ENCODE assay signal across 12 mouse cellular contexts in the genomic region with DNA sequence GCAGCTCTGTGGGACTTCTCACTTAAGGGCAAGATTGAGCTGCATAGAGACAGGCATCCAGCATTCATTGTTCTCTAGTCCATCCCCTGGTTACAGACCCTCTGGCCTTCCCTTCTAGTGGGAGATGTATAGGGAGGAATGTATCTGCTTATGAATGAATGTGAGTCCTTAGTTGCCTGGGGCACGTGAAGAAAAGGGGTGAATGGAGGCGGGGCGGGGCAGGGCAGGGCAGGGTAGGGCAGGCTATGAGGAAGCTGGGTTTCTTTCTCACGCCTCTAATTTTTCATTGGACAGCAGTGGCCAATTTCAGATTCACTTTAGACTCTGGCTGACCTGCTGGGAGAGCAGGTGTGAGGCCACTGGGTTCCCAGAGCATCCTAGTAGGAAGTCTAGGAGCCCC. TPM values are rescaled to one million over a fixed set of nuclear protein-coding genes. Genes with fewer than 3 reads are reported as not detected.
A peak's percentile ranks its signal among the peaks of the same experiment; 100 is the strongest.
DNase-seq lines count a peak whose midpoint lies in the region; ATAC-seq and TF ChIP-seq lines count a peak whose summit lies in the region.
"Had no signal": no experiment of that assay in that cellular context is flagged by ENCODE, and none has a peak within 500 bp of the region (broad histone marks: within the 10 kb centered on the region; RNA-seq: fewer than 3 reads in every experiment).

No protein-coding gene starts in this region.

- H3K36me3 ChIP-seq in hindbrain, embryonic 10.5 days = no peaks in the 10 kb centered on the region
- H3K36me3 ChIP-seq in neural tube, embryonic 14.5 days (ENCODE audit: control insufficient read depth, insufficient read depth, low read length) = no peaks in the 10 kb centered on the region
- H3K36me3 ChIP-seq in liver, embryonic 12.5 days = no peaks in the 10 kb centered on the region
- H3K36me3 ChIP-seq: embryonic facial prominence, embryonic 13.5 days; limb, embryonic 13.5 days; lung, embryonic 15.5 days had no signal

- peak overlapping the region; percentile 39 for H3K4me3 ChIP-seq in cerebellum, adult 2 months (replicated peaks; ENCODE audit: insufficient read depth, low read depth, low read length)
- H3K4me3 ChIP-seq in hindbrain, embryonic 10.5 days = peak overlapping the region; percentile 51
- H3K4me3 ChIP-seq in neural tube, embryonic 14.5 days (ENCODE audit: low read depth, low read length) = peak overlapping the region; percentile 46; the same call in 1 of the 2 replicates
- H3K4me3 ChIP-seq in liver, embryonic 12.5 days = no peak overlapping the region

- H3K9ac ChIP-seq in neural tube, embryonic 14.5 days (replicated peaks; ENCODE audit: low read depth, low read length) = peak overlapping the region; percentile 57; the same call in 1 of the 2 replicates
- H3K9ac ChIP-seq in liver, embryonic 12.5 days = no peak overlapping the region
- H3K9ac ChIP-seq: lung, embryonic 15.5 days had no signal

- 49% methylated on average over 4 of the region's 4 CpGs for WGBS in cerebellum, adult 2 months
- 44% methylated on average over 4 of the region's 4 CpGs for WGBS in hindbrain, embryonic 10.5 days
- 35% methylated on average over 4 of the region's 4 CpGs for WGBS in large intestine, adult 2 months
- WGBS in neural tube, embryonic 14.5 days = 36% methylated on average over 4 of the region's 4 CpGs
- 33% methylated on average over 4 of the region's 4 CpGs for WGBS in liver, embryonic 12.5 days (ENCODE audit: insufficient replicate concordance)

- H3K27me3 ChIP-seq in cerebellum, adult 2 months (ENCODE audit: control insufficient read depth, insufficient read depth, low read length) = no peaks in the 10 kb centered on the region
- peaks cover 39% of the 10 kb centered on the region for H3K27me3 ChIP-seq in hindbrain, embryonic 10.5 days (ENCODE audit: insufficient read depth, poor library complexity, severe bottlenecking)
- H3K27me3 ChIP-seq in neural tube, embryonic 14.5 days (ENCODE audit: control insufficient read depth, insufficient read depth, low read length) = no peaks in the 10 kb centered on the region
- H3K27me3 ChIP-seq in liver, embryonic 12.5 days (replicated peaks) = peaks cover 34% of the 10 kb centered on the region

- H3K4me1 ChIP-seq in cerebellum, adult 2 months (ENCODE audit: control insufficient read depth, insufficient read depth, low read length) = no peaks in the 10 kb centered on the region
- H3K4me1 ChIP-seq in hindbrain, embryonic 10.5 days (replicated peaks) = peaks cover 19% of the 10 kb centered on the region
- 0 out of 2 replicates have a peak, but pooled peaks cover 3% of the 10 kb centered on the region for H3K4me1 ChIP-seq in neural tube, embryonic 14.5 days (ENCODE audit: control insufficient read depth, insufficient read depth, low read length)
- H3K4me1 ChIP-seq in liver, embryonic 12.5 days = peaks cover 3% of the 10 kb centered on the region; the same call in 1 of the 2 replicates
- H3K4me1 ChIP-seq: lung, embryonic 15.5 days had no signal

- TF ChIP-seq CTCF in cerebellum, adult 2 months (IDR thresholded peaks at IDR 0.05; ENCODE audit: borderline replicate concordance, insufficient read depth, low read depth, low read length) = no peak

- H3K27ac ChIP-seq in cerebellum, adult 2 months (ENCODE audit: insufficient read depth, low read length) = no peak overlapping the region
- no peak overlapping the region for H3K27ac ChIP-seq in hindbrain, embryonic 10.5 days
- H3K27ac ChIP-seq in neural tube, embryonic 14.5 days (ENCODE audit: low read depth, low read length) = no peak overlapping the region
- no peak overlapping the region for H3K27ac ChIP-seq in liver, embryonic 12.5 days
- H3K27ac ChIP-seq: embryonic facial prominence, embryonic 13.5 days; limb, embryonic 13.5 days; lung, embryonic 15.5 days had no signal

- H3K4me2 ChIP-seq in neural tube, embryonic 14.5 days (ENCODE audit: low read depth, low read length) = peak overlapping the region; percentile 72; the same call in 1 of the 2 replicates
- no peak overlapping the region for H3K4me2 ChIP-seq in liver, embryonic 12.5 days

- H3K9me3 ChIP-seq in hindbrain, embryonic 10.5 days = no peaks in the 10 kb centered on the region
- H3K9me3 ChIP-seq in neural tube, embryonic 14.5 days (ENCODE audit: control insufficient read depth, low read length) = no peaks in the 10 kb centered on the region
- no peaks in the 10 kb centered on the region for H3K9me3 ChIP-seq in liver, embryonic 12.5 days (replicated peaks)
- H3K9me3 ChIP-seq: embryonic facial prominence, embryonic 13.5 days; limb, embryonic 13.5 days; lung, embryonic 15.5 days had no signal

- no peak for DNase-seq in cerebellum, adult 2 months
- DNase-seq in cerebellum, adult 9-10 months = no peak
- DNase-seq in hindbrain, embryonic 10.5 days (ENCODE audit: low spot score) = peak; percentile 13
- DNase-seq in large intestine, adult 2 months (ENCODE audit: low read depth, low spot score) = peak; percentile 39
- no peak for DNase-seq in layer of hippocampus, postnatal 10 days (ENCODE audit: low spot score in 2 of 2)

- no peak for ATAC-seq in neural tube, embryonic 14.5 days (ENCODE audit: low read depth)
- ATAC-seq in granulocyte monocyte progenitor cell, adult 5-6 weeks (replicated peaks; ENCODE audit: poor library complexity, severe bottlenecking) = no peak
- ATAC-seq in liver, embryonic 12.5 days = no peak

- no peak for TF ChIP-seq POLR2A in cerebellum, adult 2 months (IDR thresholded peaks at IDR 0.05; ENCODE audit: borderline replicate concordance, insufficient read depth, low read length)

RNA-seq across cellular contexts. Expression of gene Adamts16, which starts 0.5 kb away (rescaled TPM):
- polyA plus RNA-seq in cerebellum, adult 2 months (2012; rRNA removed) = 6.2 and 7.4 TPM in 2 replicates
- polyA plus RNA-seq in hindbrain, embryonic 10.5 days (2016; fragmentation: Nextera tagmentation; extraction: Ambion mirVana) = 0.49 and 0.67 TPM in 2 replicates
- 0.10 and 0.21 TPM in 2 replicates for polyA plus RNA-seq in large intestine, adult 2 months (2012; rRNA removed)
- polyA plus RNA-seq in neural tube, embryonic 14.5 days (2014; fragmentation: Nextera tagmentation; extraction: Ambion mirVana) = 8.0 and 8.4 TPM in 2 replicates
- total RNA-seq in layer of hippocampus, postnatal 10 days (2021) = 10 to 100 TPM in 1 of 2 experiments, 1 to 10 TPM in 1; 6.3 to 10.9 TPM
- not detected in 2 replicates for total RNA-seq in granulocyte monocyte progenitor cell, adult 5-6 weeks (2014; fragmentation: Nextera tagmentation)
- not detected in 2 replicates for total RNA-seq in granulocyte monocyte progenitor cell, adult 5-6 weeks (2017)
- polyA plus RNA-seq in liver, embryonic 12.5 days (2016; fragmentation: Nextera tagmentation; extraction: Ambion mirVana) = 0.18 TPM in 1 of 2 replicates, not detected in the other
- polyA plus RNA-seq: small intestine, adult 2 months had no signal

Comparison
In these comparisons a context has a peak if more than half of its experiments do, and no peak if none do; other contexts are left out.
1. DNase-seq: peak in hindbrain, embryonic 10.5 days (single experiment) and large intestine, adult 2 months (single experiment); none in cerebellum, adult 2 months (0 of 2), cerebellum, adult 9-10 months (single experiment) and layer of hippocampus, postnatal 10 days (0 of 2).